Mouse (Mus musculus): ENCODE results near the gene Cyp2b19.
"Not testable (repeated sequence)": the region's sequence is repeated elsewhere in the genome, so short reads cannot be mapped to it uniquely, and the experiment has no call there.

Gene Cyp2b19

DNA sequence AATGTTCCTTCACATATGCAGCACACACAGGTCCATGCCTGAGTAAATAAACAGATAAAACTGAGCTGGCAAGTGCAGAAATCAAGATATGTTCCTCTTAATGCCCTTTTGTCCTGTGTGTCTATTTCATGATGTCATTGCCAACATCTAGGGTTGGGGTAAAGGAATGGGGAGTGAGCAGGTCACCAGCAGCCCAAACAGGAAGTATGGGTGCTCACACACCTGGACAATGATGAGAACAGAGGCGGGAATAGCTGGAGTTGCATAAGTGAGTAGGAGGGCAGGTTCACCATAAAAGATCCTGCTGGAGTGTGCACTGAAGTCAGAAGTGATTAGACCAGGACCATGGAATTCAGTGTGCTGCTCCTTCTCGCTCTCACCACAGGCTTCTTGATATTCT lies at the start of gene Cyp2b19:
TSS of gene Cyp2b19 (plus strand) at position 301 of the 400 bp plus-strand sequence.
- DNase-seq (ENCODE audit: low spot score), result no peak

DNA sequence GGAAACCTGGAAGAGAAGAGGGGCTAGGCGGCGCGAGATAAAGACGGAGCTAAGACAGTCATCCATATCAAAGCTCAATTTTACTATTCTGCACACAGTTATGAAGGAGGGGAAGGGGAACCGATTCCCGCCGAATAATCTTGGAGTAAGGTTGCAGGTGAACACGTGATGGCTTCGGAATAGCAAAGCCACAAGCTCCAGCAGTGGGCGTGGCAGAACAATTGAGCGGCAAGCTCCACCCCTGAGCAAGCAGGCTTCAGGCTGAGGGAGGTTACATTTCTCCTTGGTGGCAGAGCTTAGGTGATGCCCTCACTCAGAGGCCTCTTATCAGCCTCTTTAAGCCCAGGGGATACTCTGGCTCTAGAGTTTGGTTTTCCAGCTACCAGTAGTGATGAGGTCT lies 45.9 kb upstream of the Cyp2b19 start:
- no peak for DNase-seq (ENCODE audit: low spot score)

DNA sequence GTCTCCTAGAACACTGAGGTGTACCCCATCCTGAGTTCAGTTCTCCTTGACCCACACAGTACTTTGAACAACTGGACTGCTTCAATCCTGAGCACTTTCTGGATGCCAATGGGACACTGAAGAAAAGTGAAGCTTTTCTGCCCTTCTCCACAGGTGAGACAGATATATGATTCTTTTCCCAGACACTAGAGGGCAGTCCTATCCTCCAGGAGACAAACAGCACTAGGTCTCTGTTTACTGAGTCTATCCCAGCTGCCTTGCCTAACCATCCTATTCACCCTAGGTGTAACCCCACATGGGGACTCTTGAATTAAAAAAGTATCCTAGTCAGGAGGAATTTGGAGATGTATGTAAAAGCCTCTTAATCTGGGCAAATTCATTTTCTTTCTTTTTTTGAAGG lies 18.0 kb upstream of the Cyp2b19 start:
- DNase-seq (ENCODE audit: low spot score), result peak; percentile 0

DNA sequence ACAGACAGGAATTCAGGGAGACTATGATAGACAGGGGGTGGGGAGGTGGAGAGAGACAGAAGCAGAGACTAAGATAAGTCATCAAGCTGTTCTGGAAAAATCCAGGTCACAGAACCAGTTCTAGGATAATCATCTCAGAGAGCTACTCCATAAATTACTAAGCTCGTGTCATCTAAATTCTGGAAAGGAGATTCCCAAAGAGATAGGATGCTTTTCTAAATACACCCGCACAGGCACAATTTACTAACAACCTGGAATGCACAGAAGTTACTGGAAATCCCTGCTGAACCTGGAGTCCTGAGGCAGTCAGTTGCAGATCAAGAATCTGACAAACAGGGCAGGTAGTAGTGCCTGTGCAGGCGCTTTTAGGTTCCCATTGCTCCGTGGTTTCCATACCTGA lies 13.0 kb upstream of the Cyp2b19 start:
- no peak for DNase-seq (ENCODE audit: low spot score)

DNA sequence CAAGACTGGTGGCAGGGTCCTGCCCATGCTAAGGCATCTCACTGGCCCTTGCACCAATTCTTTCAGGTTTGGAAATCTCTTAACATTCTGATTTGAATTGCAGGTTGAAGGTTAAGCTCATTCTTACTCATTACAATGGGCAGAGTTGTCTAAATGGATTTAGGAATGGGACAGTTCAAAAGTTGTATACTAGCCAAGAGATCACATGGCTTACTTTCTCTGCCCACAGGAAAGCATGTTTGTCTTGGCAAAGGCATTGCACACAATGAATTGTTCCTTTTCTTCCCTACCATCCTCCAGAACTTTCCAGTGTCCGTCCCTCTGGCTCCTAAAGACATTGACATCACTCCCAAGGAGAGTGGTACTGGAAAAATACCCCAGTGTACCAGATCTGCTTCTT lies 11.5 kb upstream of the Cyp2b19 start:
- no peak for DNase-seq (ENCODE audit: low spot score)

DNA sequence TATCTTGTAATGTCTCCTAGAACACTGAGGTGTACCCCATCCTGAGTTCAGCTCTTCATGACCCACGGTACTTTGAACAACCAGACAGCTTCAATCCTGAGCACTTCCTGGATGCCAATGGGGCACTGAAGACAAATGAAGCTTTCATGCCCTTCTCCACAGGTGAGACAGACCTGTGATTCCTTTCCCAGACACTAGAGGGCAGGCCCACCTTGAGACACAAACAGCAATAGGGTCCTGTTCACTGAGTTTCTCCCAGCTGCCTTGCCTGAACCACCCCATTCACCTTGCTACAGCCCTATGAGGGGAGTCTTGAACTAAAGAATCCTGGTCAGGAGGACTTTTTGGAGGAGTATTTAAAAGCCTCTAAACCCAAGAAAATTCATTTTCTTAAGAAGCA lies 10.1 kb downstream of the Cyp2b19 start:
- DNase-seq (ENCODE audit: low spot score), result no peak

DNA sequence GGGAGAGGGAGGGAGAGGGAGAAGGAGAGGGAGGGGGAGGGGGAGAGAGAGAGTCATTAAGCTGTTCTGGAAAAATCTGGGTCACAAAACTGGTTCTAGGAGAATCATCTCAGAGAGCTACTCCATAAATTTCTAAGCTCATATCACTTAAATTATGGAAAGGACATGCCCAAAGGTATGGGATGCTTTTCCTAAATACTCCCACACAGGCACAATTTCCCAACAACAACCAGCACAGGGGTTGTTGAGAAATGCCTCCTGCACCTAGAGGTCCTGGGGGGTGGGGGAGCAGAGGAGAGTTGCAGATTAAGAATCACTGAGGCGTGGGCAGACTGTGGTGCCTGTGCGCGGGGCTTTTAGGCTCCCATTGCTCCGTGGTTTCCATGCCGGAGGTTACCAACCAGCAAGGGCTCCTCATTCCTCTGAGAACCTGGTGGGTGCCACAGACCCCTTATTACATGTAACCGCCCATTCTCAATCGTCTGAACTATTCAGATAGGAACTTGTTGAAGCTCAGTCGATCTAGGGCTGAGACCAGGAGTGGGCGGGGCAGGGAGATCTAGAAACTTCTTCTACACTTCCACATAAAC lies 13.0 kb downstream of the Cyp2b19 start:
- no peak for DNase-seq (ENCODE audit: low spot score)

DNA sequence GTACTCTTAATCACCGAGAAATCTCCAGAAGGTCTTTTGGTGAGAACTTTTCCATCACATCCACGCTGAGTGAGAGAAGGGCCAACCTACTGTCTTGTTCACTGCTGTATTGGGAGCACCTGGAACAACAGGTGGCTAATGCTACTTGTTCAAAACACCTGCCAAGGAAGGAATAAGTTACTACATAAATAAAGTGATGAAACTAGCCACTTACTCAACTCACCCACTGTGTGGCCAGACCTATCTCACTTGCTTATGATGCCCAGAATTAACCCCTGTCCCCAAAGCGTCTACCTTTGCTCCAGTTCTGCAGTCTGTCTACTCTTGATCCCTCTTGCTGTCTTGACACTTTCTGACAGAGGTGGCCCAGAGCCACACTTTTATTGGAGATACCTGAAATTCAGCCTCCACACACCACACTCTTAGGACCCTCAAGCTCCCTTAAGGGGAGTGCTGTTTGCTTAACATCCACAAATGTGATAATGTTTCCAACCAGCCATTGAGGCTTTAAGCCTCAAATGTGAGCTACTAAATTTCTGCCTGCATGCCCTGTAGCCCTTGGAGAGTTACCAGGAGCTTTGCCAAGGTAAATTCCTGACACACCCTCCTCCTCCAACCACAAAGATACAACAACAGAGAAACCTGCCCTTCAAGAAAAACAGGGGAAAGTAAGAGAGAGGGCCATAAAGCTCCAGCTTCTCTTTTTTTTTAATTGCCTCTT lies 16.1 kb downstream of the Cyp2b19 start:
- no peak for DNase-seq (ENCODE audit: low spot score)

DNA sequence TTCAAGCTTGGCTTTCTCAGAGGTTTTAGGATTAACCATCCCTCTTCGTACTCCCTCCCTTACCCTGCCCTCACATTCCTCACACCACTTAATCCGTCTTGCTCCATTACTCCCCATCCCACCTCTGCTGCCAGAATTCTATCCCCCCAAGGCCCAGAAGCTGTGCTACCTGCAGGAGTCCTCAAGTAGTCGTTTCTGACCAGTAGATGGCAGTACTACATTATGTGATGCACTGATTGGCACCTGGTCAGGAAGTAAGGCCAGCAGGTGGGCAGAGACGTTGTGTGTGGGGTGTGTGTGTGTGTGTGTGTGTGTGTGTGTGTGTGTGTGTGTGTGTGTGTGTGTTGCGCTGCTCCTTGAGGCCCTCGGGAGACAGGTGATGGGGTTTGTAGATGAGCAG lies 18.9 kb downstream of the Cyp2b19 start:
- peak; percentile 35 for DNase-seq (ENCODE audit: low spot score)

DNA sequence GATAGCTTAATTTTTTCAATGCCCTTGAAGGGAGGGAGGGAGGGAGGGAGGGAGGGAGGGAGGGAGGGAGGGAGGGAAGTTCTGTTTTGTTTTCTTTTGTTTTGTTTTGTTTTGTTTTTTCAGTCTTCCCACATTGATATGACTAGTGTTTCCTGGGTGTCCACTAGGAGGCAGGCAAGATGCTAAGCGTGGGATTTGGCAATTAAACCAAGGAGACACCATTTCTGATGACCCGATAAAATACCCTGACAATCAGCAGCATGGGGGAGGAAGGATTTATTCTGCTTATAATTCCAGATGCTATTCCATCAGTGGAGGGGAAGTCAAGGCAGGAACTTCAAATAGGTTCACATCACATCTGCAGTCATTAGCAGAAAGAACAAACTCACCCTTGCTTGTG lies 20.9 kb downstream of the Cyp2b19 start:
- no peak for DNase-seq (ENCODE audit: low spot score)

DNA sequence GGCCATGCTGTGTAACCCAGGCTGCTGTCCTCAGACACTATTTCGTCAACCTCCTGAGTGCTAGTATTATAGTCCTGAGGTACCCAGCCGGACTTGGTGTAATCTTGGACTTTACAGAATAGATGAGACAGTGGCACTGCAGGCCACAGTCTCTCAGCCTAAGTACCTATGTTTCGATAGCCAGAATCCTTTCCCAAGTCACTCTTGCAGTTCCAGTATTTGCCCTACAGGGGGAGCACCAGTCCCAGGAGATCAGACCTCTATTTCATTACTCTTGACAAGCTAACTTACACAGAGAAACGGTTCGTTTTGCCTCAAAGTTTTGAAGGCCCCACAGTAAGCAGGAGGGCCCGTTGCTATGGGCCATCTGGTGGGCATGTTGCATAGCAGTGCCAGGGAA lies 21.5 kb downstream of the Cyp2b19 start:
- peak; percentile 77 for DNase-seq (ENCODE audit: low spot score)

DNA sequence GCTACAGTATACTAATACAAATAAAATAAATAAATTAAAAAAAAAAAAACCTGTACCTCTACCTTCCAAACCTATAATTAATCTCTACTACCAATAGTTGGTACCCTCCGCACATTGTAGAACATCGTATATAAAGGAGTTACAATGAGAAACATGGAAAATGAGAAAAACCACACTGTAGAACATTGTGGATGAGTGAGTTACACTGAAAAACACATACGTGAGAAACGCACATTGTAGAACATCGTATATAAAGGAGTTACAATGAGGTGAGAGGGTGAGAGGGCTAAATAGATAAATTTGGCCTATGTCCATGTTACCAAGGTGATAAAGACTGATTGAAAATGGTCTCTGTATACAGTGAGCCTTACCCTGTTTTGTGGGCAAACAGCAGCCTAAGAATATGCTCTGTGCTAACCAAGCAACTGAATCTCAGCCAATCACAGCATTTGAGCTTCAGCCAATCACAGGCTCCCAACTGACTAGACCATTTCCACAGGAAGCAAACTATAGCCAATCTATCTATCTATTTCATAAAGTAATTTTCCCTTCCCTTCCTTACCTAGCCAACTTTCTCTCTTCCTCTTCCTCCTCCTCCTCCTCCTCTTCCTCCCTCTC lies 23.0 kb downstream of the Cyp2b19 start:
- DNase-seq (ENCODE audit: low spot score), result no peak

DNA sequence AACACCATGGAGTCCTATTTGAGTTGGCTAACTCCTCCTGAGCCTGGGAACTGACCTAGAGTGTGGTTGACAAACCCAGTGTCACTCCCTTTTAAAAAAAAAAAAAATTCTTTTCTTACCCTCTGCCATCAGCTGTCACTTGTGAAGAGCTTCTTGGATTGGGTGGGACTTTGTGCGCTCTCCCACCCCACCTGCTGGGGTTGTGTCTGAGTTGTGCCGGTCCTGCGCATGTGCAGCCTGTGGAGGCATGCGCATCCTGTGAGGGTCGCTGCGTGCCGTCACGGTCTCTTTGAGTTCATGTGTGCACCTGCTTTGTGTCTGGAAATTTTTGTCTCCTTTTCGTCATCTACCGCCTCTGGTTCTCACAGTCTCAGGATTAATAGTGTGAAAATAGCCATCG lies 23.6 kb downstream of the Cyp2b19 start:
- peak; percentile 53 for DNase-seq (ENCODE audit: low spot score)

DNA sequence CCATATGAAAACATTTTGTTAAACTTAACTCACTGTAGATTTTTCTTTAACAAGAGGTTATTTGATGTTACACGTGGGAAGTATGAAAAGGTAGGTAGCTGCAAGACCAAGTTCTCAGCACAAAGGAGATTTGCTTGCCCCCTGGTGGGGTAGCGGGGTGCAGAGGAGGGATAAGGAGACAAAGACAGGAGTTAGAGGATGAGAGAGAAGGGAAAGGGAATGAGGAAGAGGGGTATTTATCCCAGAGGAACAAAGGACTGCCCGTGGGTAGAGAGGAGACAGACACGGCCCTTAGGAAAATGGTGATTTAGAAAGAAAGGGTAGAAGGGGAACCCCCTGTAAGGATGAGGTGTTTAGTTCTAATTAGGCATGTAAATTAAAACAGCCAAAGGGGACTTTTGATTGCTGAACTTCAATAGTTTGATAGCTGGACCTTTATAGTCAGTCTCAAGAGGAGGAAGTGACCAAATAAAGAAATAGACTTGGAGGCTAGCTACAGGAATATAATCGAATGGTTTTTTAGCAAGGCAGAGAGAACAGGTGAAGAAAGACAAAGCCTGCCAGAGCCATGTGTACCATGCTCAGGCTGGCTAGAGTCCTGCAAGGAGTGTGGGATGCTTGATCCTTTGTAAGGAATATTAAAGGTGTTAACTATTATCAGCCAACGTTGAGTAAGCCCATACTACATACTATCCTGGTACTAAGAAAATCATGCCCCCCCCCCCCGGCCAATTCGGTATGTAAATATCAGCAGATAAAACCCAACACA lies 24.2 kb downstream of the Cyp2b19 start:
- peak; percentile 2 for DNase-seq (ENCODE audit: low spot score)

DNA sequence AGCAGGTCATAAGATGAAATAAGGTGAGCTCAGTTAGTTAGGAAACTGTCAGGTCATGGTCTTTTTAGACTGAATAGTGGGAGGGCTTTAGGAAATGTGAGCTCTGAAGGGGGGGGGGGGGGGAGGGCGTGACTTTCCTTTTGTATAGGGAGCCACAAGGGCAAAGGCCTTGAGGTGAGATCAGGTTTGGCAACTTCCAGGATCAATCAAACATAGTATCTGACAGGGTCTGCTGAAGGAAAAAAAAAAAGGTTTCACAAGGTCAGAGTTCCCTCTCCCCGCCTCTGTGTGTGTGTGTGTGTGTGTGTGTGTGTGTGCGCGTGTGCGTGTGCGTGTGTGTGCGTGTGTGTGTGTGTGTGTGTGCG lies 24.8 kb downstream of the Cyp2b19 start:
- peak; percentile 13 for DNase-seq (ENCODE audit: low spot score)

DNA sequence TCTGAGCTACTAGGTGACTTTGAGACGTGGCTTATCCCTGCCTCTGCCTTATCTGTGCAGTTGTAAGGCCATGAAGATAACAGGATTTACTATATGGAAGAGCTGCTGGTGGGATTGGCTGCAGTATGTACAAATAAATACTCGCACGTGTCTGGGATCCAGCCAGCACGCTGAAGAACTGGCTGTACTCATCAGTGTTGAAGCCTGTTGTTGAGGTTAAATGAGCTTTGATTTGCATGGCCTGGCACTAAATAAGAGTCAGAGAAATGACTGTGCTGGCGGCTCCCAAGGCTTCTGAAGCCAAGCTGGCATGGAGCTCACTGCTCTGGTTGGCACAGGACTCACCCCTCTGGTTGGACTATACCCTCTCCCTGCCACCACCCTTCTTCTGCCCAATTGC lies 26.2 kb downstream of the Cyp2b19 start:
- no peak for DNase-seq (ENCODE audit: low spot score)

DNA sequence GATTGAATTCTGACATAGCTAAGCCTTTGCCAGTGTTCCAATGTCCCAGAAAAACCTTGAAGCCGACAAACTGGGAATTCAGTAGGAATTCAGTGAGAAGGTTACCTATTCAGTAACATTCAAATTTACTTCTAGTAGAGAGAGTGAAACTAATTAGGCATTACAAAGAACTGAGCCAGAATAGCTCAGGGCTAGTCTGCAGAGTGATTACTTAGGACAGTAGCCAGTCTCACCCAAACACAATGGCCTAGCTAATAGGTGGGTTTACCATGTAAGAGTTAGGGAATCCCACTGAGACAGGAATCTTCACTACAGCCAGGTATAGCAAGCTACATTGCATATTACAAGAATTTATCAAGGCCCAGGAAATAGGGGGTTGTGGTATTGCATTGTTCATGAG lies 29.1 kb downstream of the Cyp2b19 start:
- DNase-seq (ENCODE audit: low spot score), result not testable (repeated sequence)

DNA sequence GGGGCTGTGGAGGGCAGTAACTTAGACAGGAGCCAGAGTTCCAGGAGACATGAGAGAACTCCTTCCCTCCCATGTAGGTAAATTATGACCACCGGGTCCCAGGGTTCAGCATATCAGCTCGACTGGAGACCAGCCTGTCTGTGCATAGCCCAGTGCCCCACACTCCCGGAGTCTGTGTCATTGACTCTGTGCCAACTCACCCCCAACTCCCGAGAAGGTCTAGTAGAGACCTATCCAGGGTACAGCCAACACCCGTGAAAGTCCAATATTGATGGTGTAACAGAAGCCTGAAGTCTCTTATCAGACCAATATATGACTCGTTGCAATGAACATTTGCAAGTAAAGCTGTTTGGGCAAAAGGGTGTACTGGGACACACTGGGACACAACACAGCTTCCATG lies 33.0 kb downstream of the Cyp2b19 start:
- DNase-seq (ENCODE audit: low spot score), result no peak

DNA sequence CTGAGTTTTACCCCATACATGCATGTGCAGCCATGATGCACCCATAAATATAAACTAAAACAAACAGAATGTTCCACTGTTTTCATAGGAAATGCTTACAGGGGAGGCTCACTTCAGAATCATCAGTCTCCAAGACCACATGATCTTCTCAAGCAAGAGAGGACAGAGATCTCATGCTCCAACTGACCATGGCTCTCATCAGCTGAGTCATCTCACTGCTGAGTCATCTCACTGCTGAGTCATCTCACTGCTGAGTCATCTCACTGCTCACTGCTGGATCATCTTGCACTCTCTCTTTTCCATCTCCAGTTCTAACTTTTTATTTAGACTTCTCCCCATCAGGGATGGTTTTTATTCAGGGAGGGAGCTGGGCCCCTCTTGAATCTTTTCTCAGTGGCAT lies 43.2 kb downstream of the Cyp2b19 start:
- no peak for DNase-seq (ENCODE audit: low spot score)

DNA sequence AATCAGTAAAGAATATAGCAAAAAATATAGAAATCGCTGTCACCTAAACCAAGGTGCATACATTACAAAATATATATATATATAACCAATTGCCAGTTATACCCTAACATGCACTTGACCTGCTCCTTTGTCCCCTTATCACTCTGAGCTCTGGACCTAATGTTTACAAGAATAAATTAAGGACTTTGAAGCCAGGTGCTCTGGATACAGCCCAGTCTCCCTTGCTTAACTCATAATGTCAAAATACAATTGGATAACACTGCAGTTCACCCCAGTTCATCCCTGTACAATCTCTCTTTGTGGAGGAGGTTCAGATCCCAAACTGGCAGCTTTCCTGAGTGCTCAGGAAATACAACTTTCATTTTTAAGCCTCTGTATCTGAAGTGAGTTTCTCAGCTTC lies 44.1 kb downstream of the Cyp2b19 start:
- DNase-seq (ENCODE audit: low spot score), result no peak

DNA sequence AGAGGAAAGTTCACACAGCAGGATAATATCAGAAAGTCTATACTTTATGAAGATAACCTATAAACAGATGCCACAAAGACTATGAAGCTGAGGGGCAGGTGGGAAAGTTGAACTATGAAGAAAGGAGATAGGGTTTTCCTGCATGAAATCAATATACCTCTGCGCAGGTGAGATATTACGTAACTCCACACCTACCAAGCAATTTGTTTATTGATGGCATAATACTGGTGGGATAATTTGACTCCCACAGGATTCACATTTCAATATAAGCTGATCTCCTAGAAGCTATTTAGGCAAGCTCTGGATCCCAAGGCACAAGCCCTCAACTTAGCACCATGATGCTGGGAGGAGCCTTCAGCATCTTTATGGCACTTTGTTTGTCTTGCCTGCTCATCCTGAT lies 51.6 kb downstream of the Cyp2b19 start, which contains the start of gene Cyp2g1:
TSS of gene Cyp2g1 (plus strand) at position 301 of the 400 bp plus-strand sequence.
- no peak for DNase-seq (ENCODE audit: low spot score)
